Mouse (Mus musculus) midbrain, embryonic 13.5 days (tissue): Measurements from ENCODE around the gene Ssbp3. TPM values are rescaled to one million over a fixed set of nuclear protein-coding genes. Genes with fewer than 3 reads are reported as not detected.

Experiments used
- ATAC-seq: fragments of 200-750 bp; cut with Nextera tagmentation; 2 replicates; pipeline ENCODE4 v1.8.0; 2017; ENCODE audit warnings: mild to moderate bottlenecking, moderate TSS enrichment, moderate library complexity
- H3K27ac ChIP-seq: fragments of 300-500 bp; sonication (generic); 2 replicates; pipeline ENCODE4 v1.5.1; 2015; ENCODE audit warnings: inconsistent platforms, mild to moderate bottlenecking, moderate library complexity
- H3K27me3 ChIP-seq: fragments of 300-500 bp; sonication (generic); 2 replicates; pipeline ENCODE4 v1.6.1; 2015; ENCODE audit warnings: mild to moderate bottlenecking, inconsistent platforms
- H3K36me3 ChIP-seq: fragments of 300-500 bp; sonication (generic); 2 replicates; pipeline ENCODE4 v1.6.1; 2015; ENCODE audit warnings: mild to moderate bottlenecking, inconsistent platforms
- H3K4me1 ChIP-seq: fragments of 300-500 bp; sonication (generic); replicated peaks from 2 replicates; pipeline ENCODE4 v1.6.1; 2015; ENCODE audit warnings: inconsistent platforms
- H3K4me2 ChIP-seq: fragments of 300-500 bp; sonication (generic); replicated peaks from 2 replicates; pipeline ENCODE4 v1.6.1; 2015; ENCODE audit warnings: moderate library complexity, mild to moderate bottlenecking, inconsistent platforms
- H3K4me3 ChIP-seq: fragments of 300-500 bp; sonication (generic); replicated peaks from 2 replicates; pipeline ENCODE4 v1.5.1; 2015; ENCODE audit warnings: mild to moderate bottlenecking, inconsistent platforms
- H3K9ac ChIP-seq: fragments of 300-500 bp; sonication (generic); replicated peaks from 2 replicates; pipeline ENCODE4 v1.6.1; 2015; ENCODE audit warnings: mild to moderate bottlenecking, inconsistent platforms
- H3K9me3 ChIP-seq: fragments of 300-500 bp; sonication (generic); 2 replicates; pipeline ENCODE4 v1.6.1; 2016; ENCODE audit warnings: mild to moderate bottlenecking, inconsistent platforms
- WGBS: fragments of 180-500 bp; shearing (Covaris S2); methylation state at CpG from one replicate; pipeline ENCODE4 v1.1.7; 2015; 5-methylcytosine and 5-hydroxymethylcytosine counted together
- polyA plus RNA-seq: library from polyadenylated mRNA; unstranded; fragments of >200 nt; fragmentation: Nextera tagmentation; extraction: Ambion mirVana; gene quantifications from 2 replicates; pipeline ENCODE4 v1.2.1, GENCODE M21; 2015

Ssbp3 gene
- polyA plus RNA-seq, 1 experiment from 2014 or later = 229 TPM

- 79% methylated on average over 6 of the region's 6 CpGs for WGBS
- ATAC-seq = no peak
- no peak overlapping the region for H3K9ac ChIP-seq
Measured at GRCm38 (mm10) chr4:106881101-106881500, 29.4 kb upstream of the Ssbp3 start.

DNA sequence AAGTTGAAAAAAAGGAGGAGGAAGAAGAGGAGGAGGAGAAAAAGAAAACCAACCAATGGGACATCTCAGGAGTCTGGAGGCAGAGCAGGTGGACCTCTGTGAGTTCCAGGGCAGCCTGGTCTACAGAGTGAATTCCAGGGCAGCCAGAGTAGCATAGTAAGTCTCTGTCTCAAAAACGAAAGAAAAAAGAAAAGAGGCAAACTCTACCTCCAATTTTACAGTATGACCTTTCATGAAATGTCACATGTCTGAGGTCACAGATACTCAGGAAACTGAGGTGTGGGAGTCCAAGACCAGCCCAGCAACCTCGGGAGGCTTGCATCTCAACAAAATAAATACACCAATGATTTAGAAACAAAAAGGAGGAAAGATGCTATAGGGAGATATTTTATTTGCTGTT, 27.4 kb upstream of the Ssbp3 start:
- Histone ChIP-seq H3K27me3 (no peaks in the 10 kb centered on the region), H3K36me3 (no peaks in the 10 kb centered on the region), H3K9me3 (0 out of 2 replicates have a peak, but pooled peaks cover 2% of the 10 kb centered on the region), H3K4me1 (no peaks in the 10 kb centered on the region), H3K27ac (no peak overlapping the region), H3K4me2 (no peak overlapping the region), H3K9ac (no peak overlapping the region), H3K4me3 (no peak overlapping the region)
- no peak for ATAC-seq
- WGBS = 76% methylated on average over 2 of the region's 2 CpGs

More at GRCm38 (mm10) chr4:106881101-106881500, 29.4 kb upstream of the Ssbp3 start:
- H3K36me3 ChIP-seq = no peaks in the 10 kb centered on the region
- no peaks in the 10 kb centered on the region for H3K4me1 ChIP-seq
- H3K4me2 ChIP-seq = no peak overlapping the region
- H3K9me3 ChIP-seq = 0 out of 2 replicates have a peak, but pooled peaks cover 2% of the 10 kb centered on the region
- H3K27ac ChIP-seq = no peak overlapping the region
- no peak overlapping the region for H3K4me3 ChIP-seq
- no peaks in the 10 kb centered on the region for H3K27me3 ChIP-seq

- Histone ChIP-seq H3K36me3 (no peaks in the 10 kb centered on the region), H3K27me3 (no peaks in the 10 kb centered on the region), H3K27ac (no peak overlapping the region), H3K4me2 (no peak overlapping the region), H3K4me1 (no peaks in the 10 kb centered on the region), H3K4me3 (no peak overlapping the region), H3K9ac (no peak overlapping the region), H3K9me3 (0 out of 2 replicates have a peak, but pooled peaks cover 2% of the 10 kb centered on the region)
- ATAC-seq = no peak
- 86% methylated on average over 10 of the region's 10 CpGs for WGBS
Measured at GRCm38 (mm10) chr4:106886307-106887085, 24.0 kb upstream of the Ssbp3 start.

- Histone ChIP-seq H3K36me3 (no peaks in the 10 kb centered on the region), H3K27me3 (no peaks in the 10 kb centered on the region), H3K4me1 (peaks cover 12% of the 10 kb centered on the region; the same call in 1 of the 2 replicates), H3K27ac (no peak overlapping the region), H3K4me3 (no peak overlapping the region), H3K9ac (no peak overlapping the region), H3K4me2 (no peak overlapping the region), H3K9me3 (peaks cover 8% of the 10 kb centered on the region; the same call in 1 of the 2 replicates)
- no peak for ATAC-seq
- WGBS = 85% methylated on average over 8 of the region's 8 CpGs
Measured at GRCm38 (mm10) chr4:106896086-106896485, 14.4 kb upstream of the Ssbp3 start.

GRCm38 (mm10) chr4:106898923-106899322, 11.6 kb upstream of the Ssbp3 start:
- 53% methylated on average over 5 of the region's 5 CpGs for WGBS
- H3K27me3 ChIP-seq = no peaks in the 10 kb centered on the region
- H3K9ac ChIP-seq = no peak overlapping the region
- H3K4me3 ChIP-seq = no peak overlapping the region
- no peaks in the 10 kb centered on the region for H3K9me3 ChIP-seq
- ATAC-seq = 0 out of 2 replicates have a peak, but pooled peaks have one; percentile 43
- H3K4me2 ChIP-seq = no peak overlapping the region
- no peak overlapping the region for H3K27ac ChIP-seq
- no peaks in the 10 kb centered on the region for H3K36me3 ChIP-seq
- H3K4me1 ChIP-seq = peaks cover 12% of the 10 kb centered on the region; the same call in 1 of the 2 replicates

DNA sequence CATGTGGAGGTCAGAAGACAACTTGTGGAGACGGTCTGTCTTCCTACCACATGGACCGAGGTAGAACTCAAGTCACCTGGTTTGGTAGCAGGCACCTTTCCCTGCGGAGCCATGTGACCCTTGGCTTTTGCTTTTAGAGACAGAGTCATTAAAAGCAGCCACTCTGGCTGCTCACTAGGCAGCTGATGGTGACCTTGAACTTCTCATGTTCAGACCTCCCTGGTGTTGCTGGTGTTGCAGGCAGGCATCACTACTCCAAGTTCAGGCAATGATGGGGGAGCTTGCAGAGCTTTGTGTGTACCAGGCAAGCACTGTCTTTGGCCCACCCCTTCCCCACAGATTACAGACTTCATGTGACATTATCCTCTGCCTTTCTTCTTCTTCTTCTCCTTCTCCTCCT, 11.0 kb upstream of the Ssbp3 start:
- Histone ChIP-seq H3K27ac (no peak overlapping the region), H3K27me3 (no peaks in the 10 kb centered on the region), H3K36me3 (no peaks in the 10 kb centered on the region), H3K4me1 (peaks cover 12% of the 10 kb centered on the region; the same call in 1 of the 2 replicates), H3K4me2 (no peak overlapping the region), H3K9ac (no peak overlapping the region), H3K9me3 (no peaks in the 10 kb centered on the region), H3K4me3 (no peak overlapping the region)
- 86% methylated on average over 3 of the region's 3 CpGs for WGBS
- no peak for ATAC-seq

- H3K9ac ChIP-seq = no peak overlapping the region
- no peaks in the 10 kb centered on the region for H3K27me3 ChIP-seq
- H3K27ac ChIP-seq = no peak overlapping the region
- H3K9me3 ChIP-seq = no peaks in the 10 kb centered on the region
- 24% methylated on average over 6 of the region's 6 CpGs for WGBS
- H3K4me1 ChIP-seq = peaks cover 12% of the 10 kb centered on the region; the same call in 1 of the 2 replicates
- H3K36me3 ChIP-seq = no peaks in the 10 kb centered on the region
- no peak for ATAC-seq
- no peak overlapping the region for H3K4me2 ChIP-seq
- no peak overlapping the region for H3K4me3 ChIP-seq
Measured at GRCm38 (mm10) chr4:106900718-106901117, 9.8 kb upstream of the Ssbp3 start.

DNA sequence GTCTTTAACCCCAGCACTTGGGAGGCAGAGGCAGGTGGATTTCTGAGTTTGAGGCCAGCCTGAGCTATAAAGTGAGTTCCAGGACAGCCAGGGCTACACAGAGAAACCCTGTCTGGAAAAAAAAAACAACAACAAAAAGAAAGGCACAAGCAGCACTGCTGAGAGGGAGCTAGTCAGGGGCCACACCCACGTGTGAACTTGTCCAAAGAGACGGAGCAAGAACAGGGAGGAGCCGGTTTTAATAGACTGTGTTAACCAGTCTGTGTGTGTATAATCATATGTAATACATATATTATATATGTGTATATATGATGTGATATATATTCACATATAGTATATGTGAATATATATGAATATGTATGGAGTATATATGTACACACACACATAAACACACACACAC, 8.9 kb upstream of the Ssbp3 start:
- Histone ChIP-seq H3K4me3 (no peak overlapping the region), H3K9me3 (no peaks in the 10 kb centered on the region), H3K27me3 (no peaks in the 10 kb centered on the region), H3K4me2 (no peak overlapping the region), H3K4me1 (peaks cover 12% of the 10 kb centered on the region; the same call in 1 of the 2 replicates), H3K9ac (no peak overlapping the region), H3K27ac (no peak overlapping the region), H3K36me3 (no peaks in the 10 kb centered on the region)
- 76% methylated on average over 3 of the region's 3 CpGs for WGBS
- no peak for ATAC-seq

DNA sequence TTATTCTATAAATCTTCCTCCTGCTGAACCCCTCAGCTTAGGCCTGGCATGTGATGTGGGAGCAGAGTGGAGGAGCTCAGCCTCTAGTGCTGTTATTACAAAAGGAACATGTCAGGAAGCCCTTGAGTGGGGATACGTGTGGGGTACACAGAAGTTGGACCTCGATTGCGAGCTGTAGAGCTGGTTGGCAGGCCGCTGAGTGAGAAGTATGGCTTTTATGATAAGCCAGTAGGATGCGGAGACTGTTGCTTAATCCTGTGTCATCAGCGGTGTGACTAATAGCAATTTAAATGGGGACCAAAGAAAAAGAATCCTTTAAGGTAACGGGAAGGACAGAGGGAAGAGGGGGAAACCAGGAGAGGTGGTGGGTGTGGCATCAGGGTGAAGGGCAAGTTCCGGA, 8.3 kb upstream of the Ssbp3 start:
- H3K4me2 ChIP-seq = no peak overlapping the region
- H3K4me3 ChIP-seq = no peak overlapping the region
- WGBS = 59% methylated on average over 8 of the region's 8 CpGs
- H3K4me1 ChIP-seq = peaks cover 12% of the 10 kb centered on the region; the same call in 1 of the 2 replicates
- H3K27ac ChIP-seq = no peak overlapping the region
- H3K27me3 ChIP-seq = no peaks in the 10 kb centered on the region
- no peaks in the 10 kb centered on the region for H3K36me3 ChIP-seq
- H3K9me3 ChIP-seq = no peaks in the 10 kb centered on the region
- H3K9ac ChIP-seq = no peak overlapping the region
- ATAC-seq = no peak

DNA sequence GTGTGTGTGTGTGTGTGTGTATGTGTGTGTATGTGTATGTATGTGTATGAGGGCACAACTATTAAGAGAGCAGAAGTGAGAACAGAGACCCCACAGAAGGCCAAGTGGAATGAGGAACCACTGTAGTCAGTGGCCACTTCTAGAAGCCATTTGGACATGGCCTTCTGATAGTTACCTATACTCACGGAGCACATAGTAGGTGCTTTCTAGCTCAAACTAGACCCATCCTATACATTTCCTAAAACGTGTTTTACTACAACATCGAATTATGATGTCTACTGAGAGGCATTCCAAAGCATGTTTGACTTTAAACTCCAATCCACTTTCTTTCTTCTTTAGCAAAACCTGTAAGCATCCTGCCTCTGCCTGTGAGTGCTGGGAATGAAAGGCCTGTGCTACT, 4.6 kb upstream of the Ssbp3 start:
- H3K9ac ChIP-seq = no peak overlapping the region
- H3K4me3 ChIP-seq = no peak overlapping the region
- H3K4me1 ChIP-seq = peaks cover 28% of the 10 kb centered on the region
- WGBS = 94% methylated on average over 3 of the region's 3 CpGs
- no peaks in the 10 kb centered on the region for H3K9me3 ChIP-seq
- H3K4me2 ChIP-seq = no peak overlapping the region
- H3K27me3 ChIP-seq = no peaks in the 10 kb centered on the region
- no peaks in the 10 kb centered on the region for H3K36me3 ChIP-seq
- no peak overlapping the region for H3K27ac ChIP-seq
- no peak for ATAC-seq

DNA sequence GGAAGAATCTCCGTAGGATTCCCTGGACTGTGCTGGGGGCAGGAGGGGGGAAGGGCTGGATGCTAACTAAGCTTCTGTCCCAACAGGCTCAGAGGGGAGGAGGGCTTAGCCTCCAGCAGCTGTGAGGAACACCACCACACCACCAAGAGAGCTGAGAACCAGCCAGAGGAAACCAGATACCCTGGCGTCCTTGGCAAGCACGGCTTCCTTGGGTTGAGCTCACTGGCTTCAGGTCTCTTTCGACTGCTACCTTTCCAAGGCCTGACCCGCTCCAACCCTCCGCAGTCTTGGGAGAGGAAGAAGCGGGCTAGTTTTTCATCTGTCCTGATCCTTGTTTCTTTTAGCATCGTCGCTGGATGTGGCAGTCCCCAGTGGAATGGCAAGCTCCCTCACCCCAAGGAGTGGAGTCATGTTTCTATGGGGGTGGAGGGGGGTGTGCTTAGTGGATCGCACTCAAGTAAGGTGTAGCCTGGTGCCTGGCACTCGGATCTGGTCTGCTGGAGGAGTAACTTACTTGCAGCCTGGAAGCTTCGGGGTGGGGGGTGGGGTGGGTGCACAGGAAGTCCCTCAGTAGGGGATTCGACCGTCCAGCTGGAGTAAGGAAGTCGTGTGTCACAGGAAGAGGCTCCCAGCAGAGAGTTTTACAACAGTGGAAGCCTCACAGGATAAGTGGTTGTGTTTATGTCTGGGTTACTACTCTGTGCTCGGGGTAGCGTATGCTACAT, 2.6 kb upstream of the Ssbp3 start:
- Histone ChIP-seq H3K27me3 (no peaks in the 10 kb centered on the region), H3K4me2 (peak overlapping the region; percentile 25; the same call in 1 of the 2 replicates), H3K27ac (peak overlapping the region; percentile 100), H3K9me3 (no peaks in the 10 kb centered on the region), H3K9ac (no peak overlapping the region), H3K4me3 (no peak overlapping the region), H3K36me3 (no peaks in the 10 kb centered on the region), H3K4me1 (peaks cover 28% of the 10 kb centered on the region)
- 14% methylated on average over 17 of the region's 17 CpGs for WGBS
- ATAC-seq = no peak

DNA sequence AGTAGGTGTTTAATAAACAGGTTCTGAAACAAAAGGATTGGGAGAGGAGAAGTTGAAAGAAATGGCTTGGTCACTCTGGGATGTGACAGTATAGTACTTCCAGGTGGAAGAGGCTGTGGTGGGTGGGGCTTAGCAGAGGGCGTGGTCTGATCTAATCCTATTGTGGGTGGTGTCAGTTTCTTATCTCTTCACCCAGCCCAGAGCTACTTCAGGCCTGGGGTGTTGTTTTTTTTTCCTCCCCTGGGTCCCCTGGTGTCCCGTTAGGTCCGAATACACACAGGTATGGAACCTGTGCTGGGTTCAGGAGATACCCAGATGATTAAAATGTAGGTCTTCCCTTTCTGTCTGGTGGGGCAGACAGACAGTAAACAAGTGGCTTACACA, 2.1 kb upstream of the Ssbp3 start:
- Histone ChIP-seq H3K4me3 (no peak overlapping the region), H3K4me1 (peaks cover 32% of the 10 kb centered on the region), H3K4me2 (peak overlapping the region; percentile 86; the same call in 1 of the 2 replicates), H3K27me3 (no peaks in the 10 kb centered on the region), H3K36me3 (no peaks in the 10 kb centered on the region), H3K9ac (peak overlapping the region; percentile 48; the same call in 1 of the 2 replicates), H3K9me3 (no peaks in the 10 kb centered on the region), H3K27ac (peak overlapping the region; percentile 100)
- ATAC-seq = no peak
- 25% methylated on average over 3 of the region's 3 CpGs for WGBS
